Mouse (Mus musculus) megakaryocyte-erythroid progenitor cell, adult 5-6 weeks (primary cell): ENCODE results near the gene Sucla2. TPM values are rescaled to one million over a fixed set of nuclear protein-coding genes. Genes with fewer than 3 reads are reported as not detected.
"Not testable (repeated sequence)": the region's sequence is repeated elsewhere in the genome, so short reads cannot be mapped to it uniquely, and the experiment has no call there.

Experiments
- ATAC-seq: replicated peaks from 2 replicates; pipeline ENCODE4 v1.8.0; 2016; ENCODE audit warnings: mild to moderate bottlenecking, inconsistent platforms; ENCODE audit not compliant: severe bottlenecking, poor library complexity, low FRiP score, low TSS enrichment
- total RNA-seq, 2 experiments: library from RNA; stranded (forward) in 1 of 2; stranded (reverse) in 1 of 2; fragments of 200-1000, 215-1000 nt in 1 of 2; fragments of >200 nt in 1 of 2; fragmentation: Nextera tagmentation in 1 of 2; gene quantifications; 2 replicates each; pipeline ENCODE4 v1.2.3; 2014 to 2017

The Sucla2 gene
- total RNA-seq, 2 experiments from 2014 or later, result 65.8 to 159 TPM

DNA sequence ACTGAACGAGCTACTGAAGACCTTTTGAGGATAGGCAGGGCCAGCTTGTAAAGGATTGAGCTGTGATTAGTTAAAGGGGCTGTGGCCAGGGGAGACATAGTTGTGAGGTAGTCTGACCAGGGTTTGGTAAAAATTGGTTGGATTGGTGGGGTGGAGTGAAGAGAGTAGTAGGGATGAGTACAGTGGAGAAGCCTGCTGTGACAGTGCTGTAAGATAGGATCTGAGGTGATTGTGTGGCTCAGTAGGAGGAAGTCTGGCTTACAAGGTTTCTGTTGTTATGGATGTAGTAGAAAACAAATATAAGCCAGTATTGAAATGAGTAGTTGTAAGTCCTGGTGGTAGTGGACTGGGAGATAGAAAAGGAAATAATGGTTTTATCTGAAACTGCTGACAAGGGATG lies 67.0 kb downstream of the Sucla2 start:
- no peak for ATAC-seq

DNA sequence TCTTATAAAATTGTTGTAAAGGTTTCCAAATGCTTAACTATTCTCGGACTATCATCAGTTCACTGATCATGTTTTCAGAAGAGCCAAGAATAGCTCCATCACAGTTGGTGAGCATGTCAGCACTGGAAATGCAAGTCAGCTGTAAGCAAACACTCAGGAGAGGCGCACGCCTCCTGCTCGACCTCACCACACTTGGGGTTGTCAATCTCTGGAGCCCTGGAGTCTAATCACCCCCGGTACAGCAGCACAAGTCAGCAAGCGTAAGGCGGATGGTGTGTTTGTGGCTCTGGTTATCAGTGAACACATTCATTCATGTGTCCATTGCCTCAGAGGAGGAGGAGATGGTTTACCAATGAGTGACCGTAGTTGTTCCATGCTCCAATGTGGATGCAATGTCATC lies 74.6 kb downstream of the Sucla2 start:
- ATAC-seq, result peak; percentile 98

DNA sequence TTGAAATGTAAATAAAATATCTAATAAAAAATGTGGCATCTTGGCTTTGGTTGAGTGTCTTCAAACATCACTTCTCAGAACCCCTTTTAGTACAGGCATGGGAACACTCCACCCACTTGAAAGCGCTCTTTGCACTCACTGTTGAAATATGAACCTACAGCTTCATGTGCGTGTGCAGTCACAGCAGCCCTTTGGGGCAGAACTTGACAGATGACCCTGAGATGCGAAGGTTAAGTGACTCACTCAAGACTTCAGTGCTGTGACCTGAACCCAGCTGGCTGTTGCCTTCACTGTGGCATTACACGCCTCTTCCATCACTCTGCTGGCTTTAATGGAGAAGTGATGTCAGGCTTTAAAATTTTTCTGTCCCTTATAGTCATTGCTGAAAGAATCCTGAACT lies 82.6 kb downstream of the Sucla2 start:
- ATAC-seq, result no peak

DNA sequence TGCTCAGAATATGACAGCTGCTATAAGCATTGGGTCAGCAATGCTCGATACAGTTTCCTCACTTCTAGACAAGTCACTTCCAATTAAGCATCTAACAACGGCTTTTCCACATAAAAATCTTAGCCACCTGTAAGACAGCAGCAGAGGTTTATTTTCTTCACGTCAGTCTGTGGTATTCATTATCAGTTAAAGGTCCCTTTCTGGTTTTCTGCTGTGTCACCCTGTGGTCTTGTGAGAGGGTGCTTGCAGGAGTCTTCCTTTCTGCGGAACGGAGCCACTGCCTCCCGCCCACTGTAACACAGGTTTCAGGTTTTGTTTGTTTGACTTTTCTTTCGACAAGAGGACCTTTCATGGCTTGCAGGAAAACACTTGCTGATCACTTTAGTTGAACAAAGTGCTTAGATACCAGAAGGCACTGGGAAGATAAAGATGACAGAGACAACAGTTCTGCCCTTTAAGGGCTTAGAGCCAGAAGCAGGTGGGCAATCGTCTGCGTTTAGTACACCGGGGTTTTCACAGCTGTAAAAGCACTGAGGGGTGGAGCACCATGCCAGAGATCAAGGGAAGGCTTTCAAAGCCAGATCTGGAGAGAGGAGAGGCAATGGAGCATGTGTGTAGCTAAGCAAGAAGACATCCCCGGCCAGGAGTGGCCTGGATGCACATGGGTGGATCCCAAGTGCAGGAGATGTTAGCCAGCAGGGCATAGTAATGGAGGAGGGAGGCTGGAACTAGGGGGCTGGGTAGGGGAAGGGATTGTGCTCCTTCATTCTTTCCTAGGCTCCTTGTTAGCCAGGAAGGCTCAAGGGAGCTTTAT lies 83.8 kb downstream of the Sucla2 start:
- ATAC-seq, result peak; percentile 56

DNA sequence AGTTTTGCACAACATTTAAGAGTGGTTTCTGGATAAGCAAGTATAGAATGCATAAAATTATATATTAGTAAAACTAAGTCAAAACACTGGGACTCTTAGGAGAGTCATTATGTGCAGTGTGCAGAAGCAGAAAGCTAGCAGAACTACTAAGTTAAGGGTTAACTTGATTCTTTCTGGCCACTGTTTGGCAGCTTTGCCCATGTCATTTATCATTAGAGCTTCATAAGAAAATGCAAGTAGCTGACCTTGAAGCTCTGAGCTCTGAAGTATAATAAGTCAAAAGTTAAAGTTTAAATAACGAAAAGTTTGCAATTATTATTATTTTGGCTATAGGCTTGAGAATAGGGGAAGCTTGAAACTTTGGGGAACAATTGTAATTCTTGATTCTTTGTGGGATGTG lies 89.8 kb downstream of the Sucla2 start:
- not testable (repeated sequence) for ATAC-seq

DNA sequence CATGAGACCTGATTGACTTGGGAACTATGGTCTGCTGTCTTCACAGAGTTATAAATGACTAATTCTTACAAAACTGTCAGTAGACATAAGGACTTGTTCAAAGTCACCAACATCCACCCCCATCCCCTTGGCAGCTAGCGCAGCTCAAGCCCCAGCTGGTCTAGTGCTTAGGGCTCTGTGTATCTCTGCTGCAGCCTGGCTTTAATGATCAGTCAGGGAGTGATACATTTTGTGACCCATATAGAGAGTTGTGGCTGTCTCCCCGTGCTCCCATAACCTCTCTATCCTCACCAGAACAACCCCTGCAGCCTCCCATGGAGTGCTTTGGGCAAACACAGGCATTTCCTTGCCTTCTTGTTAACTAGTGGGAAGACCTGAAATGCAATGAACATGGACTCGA lies 95.8 kb downstream of the Sucla2 start:
- ATAC-seq, result no peak

DNA sequence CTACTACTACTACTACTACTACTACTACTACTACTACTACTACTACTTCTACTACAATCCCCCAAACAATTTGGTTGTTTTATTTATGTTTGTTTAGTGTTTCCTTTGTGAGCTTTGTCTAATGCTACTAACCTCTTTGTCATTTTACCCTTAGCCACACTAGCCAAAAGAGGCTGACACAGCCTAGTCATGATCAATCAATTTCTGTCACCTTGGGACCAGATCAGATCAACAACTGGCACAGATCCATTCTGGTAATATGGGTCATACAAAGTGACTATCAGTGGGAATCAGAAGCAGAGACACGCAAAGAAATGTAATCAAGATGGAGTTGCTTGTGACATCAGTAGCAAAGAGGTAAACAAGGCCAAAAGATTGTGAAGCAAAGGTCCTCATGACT lies 97.9 kb downstream of the Sucla2 start:
- ATAC-seq, result no peak

DNA sequence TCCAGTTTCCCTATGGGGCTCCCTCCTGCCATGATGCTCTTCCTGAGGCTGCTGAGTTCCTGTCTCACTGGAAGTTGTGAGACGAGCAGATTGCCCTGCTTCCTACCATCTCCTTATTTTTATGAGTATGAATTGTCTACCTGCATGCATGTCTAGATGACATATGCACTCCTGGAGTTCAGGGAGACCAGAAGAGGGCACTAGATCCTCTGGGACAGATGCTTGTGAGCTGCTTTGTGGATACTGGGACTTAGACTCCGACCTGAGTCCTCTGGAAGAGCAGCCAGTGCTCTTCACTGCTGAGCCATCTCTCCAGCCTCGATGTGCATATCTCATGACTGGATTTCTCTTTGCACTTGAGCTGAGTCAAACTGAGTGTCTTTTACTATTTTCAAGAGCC lies 100.3 kb downstream of the Sucla2 start:
- ATAC-seq, result no peak

DNA sequence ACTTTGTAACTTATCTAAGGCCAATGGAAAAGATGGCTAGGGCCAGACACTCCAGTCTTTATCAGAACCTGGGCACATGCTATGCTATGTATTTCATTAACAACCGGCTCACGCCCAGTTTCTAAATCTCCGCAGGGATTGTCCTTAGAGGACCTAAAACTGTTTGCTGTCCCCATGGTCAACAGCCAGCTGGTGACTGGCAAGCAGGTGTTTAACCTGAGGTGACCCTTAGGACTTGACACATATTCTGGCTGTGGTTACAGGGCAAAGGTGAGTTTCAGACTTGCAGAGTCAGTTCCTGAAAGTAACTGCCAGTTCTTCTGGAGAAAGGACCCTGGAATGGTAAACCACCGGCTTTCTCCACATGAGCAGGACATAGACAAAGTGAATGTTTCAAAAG lies 106.4 kb downstream of the Sucla2 start:
- no peak for ATAC-seq

DNA sequence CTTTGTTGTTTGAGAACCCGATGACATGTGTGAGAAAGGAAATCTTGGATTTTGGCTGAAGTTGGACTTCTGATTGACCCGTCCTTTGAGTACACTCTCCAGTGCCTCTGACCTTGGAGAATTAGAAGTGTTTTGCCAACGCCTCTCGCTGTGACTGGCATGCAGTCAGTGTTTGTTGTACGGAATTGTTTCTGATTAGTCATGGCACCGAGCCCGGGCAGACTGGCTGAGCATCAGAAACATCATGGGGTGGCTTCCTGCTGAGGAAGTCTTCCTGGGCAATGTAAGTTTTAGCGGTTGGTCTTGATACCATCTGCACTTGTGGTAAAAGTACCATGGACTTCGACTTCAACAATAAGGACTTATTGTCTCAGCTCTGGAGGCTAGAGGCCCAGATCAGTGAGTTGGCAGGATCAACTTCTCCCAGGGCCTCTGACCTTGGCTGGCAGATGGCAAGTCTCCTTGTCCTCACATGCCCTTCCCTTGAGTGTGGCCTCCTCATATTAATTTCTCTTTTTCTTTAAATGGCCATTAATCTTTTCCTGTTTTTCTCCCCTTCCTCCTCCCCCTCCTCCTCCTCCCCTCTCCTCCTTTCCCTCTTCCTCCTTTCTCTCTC lies 107.6 kb downstream of the Sucla2 start:
- ATAC-seq, result peak; percentile 65; the same call in 1 of the 2 replicates

DNA sequence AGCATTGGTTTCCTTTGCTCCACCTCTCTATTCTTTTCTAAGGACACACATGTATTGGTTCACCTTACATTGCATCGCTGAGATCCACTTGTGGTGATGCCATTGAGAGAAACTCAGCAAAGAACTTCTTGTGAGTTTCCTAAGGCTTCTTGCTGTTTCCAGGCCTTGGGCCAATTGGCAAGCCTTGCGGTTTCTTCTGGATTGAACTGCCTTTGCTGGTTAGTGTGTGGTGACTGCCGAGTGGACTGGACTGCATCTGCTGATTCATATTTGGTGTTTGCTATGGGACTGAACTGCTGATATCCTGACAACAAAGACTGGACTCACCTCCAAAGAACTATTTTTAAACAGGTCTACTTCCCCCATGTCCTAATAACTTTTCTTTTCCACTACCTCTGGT lies 109.2 kb downstream of the Sucla2 start:
- ATAC-seq, result no peak

DNA sequence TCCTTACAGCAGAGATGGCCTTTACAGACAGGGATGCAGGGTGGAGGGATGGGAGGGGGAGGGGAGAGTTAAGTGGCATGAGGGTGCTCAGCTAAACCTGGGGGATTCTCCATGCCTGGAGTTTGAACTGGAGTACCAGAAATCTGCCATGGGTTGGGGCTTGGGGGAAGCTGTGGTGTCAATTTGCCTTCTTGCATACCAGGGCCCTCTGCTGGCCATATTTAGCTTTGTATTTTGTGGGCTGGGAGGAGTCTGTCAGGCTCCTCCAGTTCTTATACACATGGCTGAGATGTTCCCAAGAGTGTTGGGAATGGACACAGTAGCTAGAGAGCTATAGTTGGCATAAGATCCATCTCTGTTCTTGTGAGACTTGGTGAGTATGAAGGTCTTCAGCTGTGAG lies 112.3 kb downstream of the Sucla2 start:
- ATAC-seq, result peak; percentile 86

Other genes with a start within 250 kb of the Sucla2 start
- 48.3 and 62.1 TPM in 2 replicates for gene Rb1, start 199.5 kb upstream of the Sucla2 start, total RNA-seq (2014; fragmentation: Nextera tagmentation)
- 28.6 and 29.6 TPM in 2 replicates for gene Rb1, start 199.5 kb upstream of the Sucla2 start, total RNA-seq (2017)
- gene Itm2b, start 140.0 kb upstream of the Sucla2 start, total RNA-seq (2014; fragmentation: Nextera tagmentation), result 241 and 252 TPM in 2 replicates
- gene Itm2b, start 140.0 kb upstream of the Sucla2 start, total RNA-seq (2017), result 431 and 507 TPM in 2 replicates
- 43.6 and 53.8 TPM in 2 replicates for gene Med4, start 15.3 kb upstream of the Sucla2 start, total RNA-seq (2014; fragmentation: Nextera tagmentation)
- 83.0 and 85.5 TPM in 2 replicates for gene Med4, start 15.3 kb upstream of the Sucla2 start, total RNA-seq (2017)
- gene Nudt15, start 22.9 kb downstream of the Sucla2 start, total RNA-seq (2014; fragmentation: Nextera tagmentation), result 4.5 and 8.7 TPM in 2 replicates
- 6.7 and 7.7 TPM in 2 replicates for gene Nudt15, start 22.9 kb downstream of the Sucla2 start, total RNA-seq (2017)
- gene Gm21750, start 135.9 kb downstream of the Sucla2 start, total RNA-seq (2014; fragmentation: Nextera tagmentation), result 0.96 TPM in 1 of 2 replicates, not detected in the other
- not detected in 2 replicates for gene Gm21750, start 135.9 kb downstream of the Sucla2 start, total RNA-seq (2017)